27 mouse cellular contexts compared by ENCODE assay signal in genomic region chr6:72259474-72259873, GRCm38 (mm10). TPM values are rescaled to one million over a fixed set of nuclear protein-coding genes. Genes with fewer than 3 reads are reported as not detected.
DNase-seq lines count a peak whose midpoint lies in the region; ATAC-seq lines count a peak whose summit lies in the region.
"Had no signal": no experiment of that assay in that cellular context is flagged by ENCODE, and none has a peak within 500 bp of the region (broad histone marks: within the 10 kb centered on the region; RNA-seq: fewer than 3 reads in every experiment).

No protein-coding gene starts in this region.

- no peak for ATAC-seq in heart, embryonic 12.5 days (ENCODE audit: insufficient number of reproducible peaks, low FRiP score)
- ATAC-seq in kidney, embryonic 16.5 days (ENCODE audit: low FRiP score, low TSS enrichment), result no peak
- ATAC-seq: forebrain, embryonic 15.5 days; intestine, embryonic 15.5 days; midbrain, embryonic 15.5 days had no signal

- H3K27me3 ChIP-seq in heart, embryonic 12.5 days (replicated peaks), result no peaks in the 10 kb centered on the region
- no peaks in the 10 kb centered on the region for H3K27me3 ChIP-seq in kidney, embryonic 16.5 days (ENCODE audit: insufficient read depth, low read length)
- H3K27me3 ChIP-seq: forebrain, embryonic 15.5 days; hindbrain, embryonic 15.5 days; intestine, embryonic 15.5 days; megakaryocyte, embryonic 14.5 days; midbrain, embryonic 15.5 days; stomach, embryonic 15.5 days had no signal

- peaks cover 28% of the 10 kb centered on the region for H3K4me1 ChIP-seq in heart, embryonic 12.5 days (replicated peaks)
- 0 out of 2 replicates have a peak, but pooled peaks cover 3% of the 10 kb centered on the region for H3K4me1 ChIP-seq in kidney, embryonic 16.5 days (ENCODE audit: insufficient read depth, low read length)
- H3K4me1 ChIP-seq: intestine, embryonic 15.5 days; midbrain, embryonic 15.5 days; stomach, embryonic 15.5 days had no signal

- no peaks in the 10 kb centered on the region for H3K9me3 ChIP-seq in heart, embryonic 12.5 days (replicated peaks)
- no peaks in the 10 kb centered on the region for H3K9me3 ChIP-seq in kidney, embryonic 16.5 days (ENCODE audit: low read length)
- H3K9me3 ChIP-seq: embryonic facial prominence, embryonic 13.5 days; forebrain, embryonic 15.5 days; hindbrain, embryonic 15.5 days; intestine, embryonic 15.5 days; liver, embryonic 15.5 days; megakaryocyte, embryonic 14.5 days; midbrain, embryonic 15.5 days; stomach, embryonic 15.5 days had no signal

- H3K4me2 ChIP-seq in heart, embryonic 12.5 days, result no peak overlapping the region
- H3K4me2 ChIP-seq in kidney, embryonic 16.5 days (replicated peaks; ENCODE audit: low read depth, low read length), result no peak overlapping the region
- H3K4me2 ChIP-seq: embryonic facial prominence, embryonic 13.5 days; forebrain, embryonic 15.5 days; hindbrain, embryonic 15.5 days; intestine, embryonic 15.5 days; liver, embryonic 15.5 days; midbrain, embryonic 15.5 days; stomach, embryonic 15.5 days had no signal

- no peaks in the 10 kb centered on the region for H3K36me3 ChIP-seq in heart, embryonic 12.5 days
- no peaks in the 10 kb centered on the region for H3K36me3 ChIP-seq in kidney, embryonic 16.5 days (ENCODE audit: insufficient read depth, low read length)
- H3K36me3 ChIP-seq: embryonic facial prominence, embryonic 13.5 days; forebrain, embryonic 15.5 days; hindbrain, embryonic 15.5 days; intestine, embryonic 15.5 days; liver, embryonic 15.5 days; midbrain, embryonic 15.5 days; stomach, embryonic 15.5 days had no signal

- no peak overlapping the region for H3K4me3 ChIP-seq in heart, embryonic 12.5 days
- no peak overlapping the region for H3K4me3 ChIP-seq in kidney, embryonic 16.5 days (ENCODE audit: low read length)
- H3K4me3 ChIP-seq: embryonic facial prominence, embryonic 13.5 days; forebrain, embryonic 15.5 days; hindbrain, embryonic 15.5 days; intestine, embryonic 15.5 days; liver, embryonic 15.5 days; megakaryocyte, embryonic 14.5 days; midbrain, embryonic 15.5 days; myocyte; stomach, embryonic 15.5 days had no signal

- H3K9ac ChIP-seq in heart, embryonic 12.5 days, result no peak overlapping the region
- H3K9ac ChIP-seq in kidney, embryonic 16.5 days (replicated peaks; ENCODE audit: low read length), result no peak overlapping the region
- H3K9ac ChIP-seq: embryonic facial prominence, embryonic 13.5 days; forebrain, embryonic 15.5 days; hindbrain, embryonic 15.5 days; intestine, embryonic 15.5 days; liver, embryonic 15.5 days; midbrain, embryonic 15.5 days; stomach, embryonic 15.5 days had no signal

- DNase-seq in heart, adult 18-20 months, result peak; percentile 73 to 82
- DNase-seq in kidney, postnatal 25 days, result peak; percentile 48 to 73
- peak; percentile 83 for DNase-seq in gastrocnemius, postnatal 25 days
- peak; percentile 69 for DNase-seq in heart, postnatal 4 days
- no peak for DNase-seq in frontal cortex, postnatal 25 days (ENCODE audit: low spot score in 2 of 2)
- no peak for DNase-seq in spleen, adult 12 weeks (ENCODE audit: low spot score)
- DNase-seq: adrenal gland, adult 2 months; B cell, adult 2 months; cerebellum, adult 9-10 months; lung, postnatal 10 days; thymus, adult 18-20 months; thymus, postnatal 4 days had no signal

- 71% methylated on average over 7 of the region's 7 CpGs for WGBS in heart, embryonic 12.5 days
- 69% methylated on average over 7 of the region's 7 CpGs for WGBS in kidney, embryonic 16.5 days

- H3K27ac ChIP-seq in heart, embryonic 12.5 days (ENCODE audit: poor library complexity, severe bottlenecking), result no peak overlapping the region
- H3K27ac ChIP-seq in kidney, embryonic 16.5 days (ENCODE audit: low read length), result no peak overlapping the region
- H3K27ac ChIP-seq: embryonic facial prominence, embryonic 13.5 days; forebrain, embryonic 15.5 days; hindbrain, embryonic 15.5 days; intestine, embryonic 15.5 days; liver, embryonic 15.5 days; midbrain, embryonic 15.5 days; stomach, embryonic 15.5 days had no signal

RNA-seq across cellular contexts. Expression of gene Atoh8, which starts 24.1 kb away (rescaled TPM):
- 1 to 10 TPM; 8.3 to 9.1 TPM for total RNA-seq in heart, adult 18-20 months (2021)
- polyA plus RNA-seq in heart, embryonic 12.5 days (2016; fragmentation: Nextera tagmentation; extraction: Ambion mirVana), result 14.1 and 14.9 TPM in 2 replicates
- 24.2 and 25.3 TPM in 2 replicates for polyA plus RNA-seq in kidney, embryonic 16.5 days (2015; fragmentation: Nextera tagmentation; extraction: Ambion mirVana)
- total RNA-seq in gastrocnemius, postnatal 25 days (2021), result 1 to 10 TPM; 4.5 to 7.8 TPM
- 1 to 10 TPM; 7.2 to 8.6 TPM for total RNA-seq in heart, postnatal 4 days (2021)

RNA-seq across cellular contexts. Expression of gene Sftpb, which starts 44.9 kb away (rescaled TPM):
- total RNA-seq in heart, adult 18-20 months (2021), result not detected
- not detected in 2 replicates for polyA plus RNA-seq in heart, embryonic 12.5 days (2016; fragmentation: Nextera tagmentation; extraction: Ambion mirVana)
- 5.4 TPM in 1 of 2 replicates, not detected in the other for polyA plus RNA-seq in kidney, embryonic 16.5 days (2015; fragmentation: Nextera tagmentation; extraction: Ambion mirVana)
- total RNA-seq in gastrocnemius, postnatal 25 days (2021), result not detected
- not detected for total RNA-seq in heart, postnatal 4 days (2021)
- total RNA-seq: adrenal gland, adult 2 months; layer of hippocampus, adult 8-10 months; left cerebral cortex, postnatal 25 days had no signal
- polyA plus RNA-seq: intestine, embryonic 15.5 days; limb, embryonic 14.5 days; liver, embryonic 15.5 days; myocyte; neural tube, embryonic 14.5 days had no signal

Comparison
In these comparisons a context has a peak if more than half of its experiments do, and no peak if none do; other contexts are left out.
1. DNase-seq: peak in heart, adult 18-20 months (2 of 2), kidney, postnatal 25 days (2 of 2), gastrocnemius, postnatal 25 days (single experiment) and heart, postnatal 4 days (single experiment); none in frontal cortex, postnatal 25 days (0 of 2) and spleen, adult 12 weeks (single experiment).